Mouse (Mus musculus): ENCODE measurements around the gene Slc4a4.

Gene Slc4a4

GRCm38 (mm10) chr5:89151076-89151475, 264.5 kb downstream of the Slc4a4 start:
- DNase-seq (ENCODE audit: low spot score in 2 of 2) = no peak

GRCm38 (mm10) chr5:89171025-89171718, 284.6 kb downstream of the Slc4a4 start:
- DNase-seq (ENCODE audit: low spot score in 2 of 2) = no peak

GRCm38 (mm10) chr5:89190063-89190462, 303.4 kb downstream of the Slc4a4 start:
- DNase-seq (ENCODE audit: low spot score in 2 of 2) = no peak

GRCm38 (mm10) chr5:89194654-89195053, 308.0 kb downstream of the Slc4a4 start:
- no peak for DNase-seq (ENCODE audit: low spot score in 2 of 2)

- DNase-seq (ENCODE audit: low spot score in 2 of 2) = no peak
Observed at GRCm38 (mm10) chr5:89198501-89198900, 311.9 kb downstream of the Slc4a4 start.

- no peak for DNase-seq (ENCODE audit: low spot score in 2 of 2)
Observed at GRCm38 (mm10) chr5:89209973-89210703, 323.5 kb downstream of the Slc4a4 start.

- DNase-seq (ENCODE audit: low spot score in 2 of 2) = no peak
Observed at GRCm38 (mm10) chr5:89211057-89211456, 324.4 kb downstream of the Slc4a4 start.

GRCm38 (mm10) chr5:89218222-89218621, 331.6 kb downstream of the Slc4a4 start:
- DNase-seq (ENCODE audit: low spot score in 2 of 2) = no peak

GRCm38 (mm10) chr5:89218709-89219108, 332.1 kb downstream of the Slc4a4 start:
- DNase-seq (ENCODE audit: low spot score in 2 of 2) = no peak

GRCm38 (mm10) chr5:89221658-89222057, 335.0 kb downstream of the Slc4a4 start:
- DNase-seq (ENCODE audit: low spot score in 2 of 2) = no peak

GRCm38 (mm10) chr5:89223061-89223740, 336.6 kb downstream of the Slc4a4 start:
- no peak for DNase-seq (ENCODE audit: low spot score in 2 of 2)

GRCm38 (mm10) chr5:89223744-89224368, 337.2 kb downstream of the Slc4a4 start:
- DNase-seq (ENCODE audit: low spot score in 2 of 2) = peak in 1 of 2 experiments; percentile 10

GRCm38 (mm10) chr5:89227948-89228347, 341.3 kb downstream of the Slc4a4 start:
- DNase-seq (ENCODE audit: low spot score in 2 of 2) = no peak

- no peak for DNase-seq (ENCODE audit: low spot score in 2 of 2)
Observed at GRCm38 (mm10) chr5:89229606-89230005, 343.0 kb downstream of the Slc4a4 start.

GRCm38 (mm10) chr5:89232313-89232712, 345.7 kb downstream of the Slc4a4 start:
- DNase-seq (ENCODE audit: low spot score in 2 of 2) = no peak

- peak in 1 of 2 experiments; percentile 35 for DNase-seq (ENCODE audit: low spot score in 2 of 2)
Observed at GRCm38 (mm10) chr5:89251806-89252205, 365.2 kb downstream of the Slc4a4 start.

GRCm38 (mm10) chr5:89259804-89260492, 373.3 kb downstream of the Slc4a4 start:
- DNase-seq (ENCODE audit: low spot score in 2 of 2) = no peak

- DNase-seq (ENCODE audit: low spot score in 2 of 2) = no peak
Observed at GRCm38 (mm10) chr5:89277049-89277448, 390.4 kb downstream of the Slc4a4 start.

- DNase-seq (ENCODE audit: low spot score in 2 of 2) = no peak
Observed at GRCm38 (mm10) chr5:89277616-89278015, 391.0 kb downstream of the Slc4a4 start.

GRCm38 (mm10) chr5:89278309-89278708, 391.7 kb downstream of the Slc4a4 start:
- DNase-seq (ENCODE audit: low spot score in 2 of 2) = no peak

- no peak for DNase-seq (ENCODE audit: low spot score in 2 of 2)
Observed at GRCm38 (mm10) chr5:89280312-89280863, 393.8 kb downstream of the Slc4a4 start.

All from right cerebral cortex, postnatal 36 days (tissue).